Mouse (Mus musculus): ENCODE measurements around the gene Ube2dnl1. TPM values are rescaled to one million over a fixed set of nuclear protein-coding genes. Genes with fewer than 3 reads are reported as not detected.

Gene Ube2dnl1
- not detected in 2 replicates for polyA plus RNA-seq (2015; fragmentation: Nextera tagmentation; extraction: Ambion mirVana)

GRCm38 (mm10) chrX:114904712-114905111, at the start of gene Ube2dnl1:
Gene Ube2dnl1, plus strand, starts transcription at chrX:114905012.
- H3K9me3 ChIP-seq (replicated peaks), result no peaks in the 10 kb centered on the region
- no peak for ATAC-seq (ENCODE audit: low FRiP score)
- H3K4me3 ChIP-seq (replicated peaks), result no peak within 1 kb of the TSS
- H3K36me3 ChIP-seq, result no peaks in the 10 kb centered on the region
- no peak within 1 kb of the TSS for H3K4me2 ChIP-seq
- WGBS, result 81% methylated on average over 5 of the region's 5 CpGs
- no peaks in the 10 kb centered on the region for H3K27me3 ChIP-seq (replicated peaks)
- H3K4me1 ChIP-seq, result no peaks in the 10 kb centered on the region
- H3K27ac ChIP-seq (replicated peaks), result no peak within 1 kb of the TSS
- no peak within 1 kb of the TSS for H3K9ac ChIP-seq (replicated peaks)

- H3K4me2 ChIP-seq, result no peak overlapping the region
- no peak for ATAC-seq (ENCODE audit: low FRiP score)
- no peaks in the 10 kb centered on the region for H3K4me1 ChIP-seq
- H3K4me3 ChIP-seq (replicated peaks), result no peak overlapping the region
- H3K9me3 ChIP-seq (replicated peaks), result no peaks in the 10 kb centered on the region
- no peak overlapping the region for H3K27ac ChIP-seq (replicated peaks)
- H3K27me3 ChIP-seq (replicated peaks), result no peaks in the 10 kb centered on the region
- H3K9ac ChIP-seq (replicated peaks), result no peak overlapping the region
- no peaks in the 10 kb centered on the region for H3K36me3 ChIP-seq
Observed at GRCm38 (mm10) chrX:114895489-114895888, 9.3 kb upstream of the Ube2dnl1 start.

- H3K4me2 ChIP-seq, result no peak overlapping the region
- no peak overlapping the region for H3K4me3 ChIP-seq (replicated peaks)
- WGBS, result 90% methylated on average over 3 of the region's 3 CpGs
- H3K36me3 ChIP-seq, result no peaks in the 10 kb centered on the region
- no peak overlapping the region for H3K27ac ChIP-seq (replicated peaks)
- no peak overlapping the region for H3K9ac ChIP-seq (replicated peaks)
- H3K9me3 ChIP-seq (replicated peaks), result no peaks in the 10 kb centered on the region
- no peaks in the 10 kb centered on the region for H3K27me3 ChIP-seq (replicated peaks)
- no peak for ATAC-seq (ENCODE audit: low FRiP score)
- H3K4me1 ChIP-seq, result no peaks in the 10 kb centered on the region
Observed at GRCm38 (mm10) chrX:114897506-114897905, 7.3 kb upstream of the Ube2dnl1 start.

- Histone ChIP-seq H3K36me3 (no peaks in the 10 kb centered on the region), H3K4me3 (replicated peaks) (no peak overlapping the region), H3K4me2 (no peak overlapping the region), H3K9ac (replicated peaks) (no peak overlapping the region), H3K27me3 (replicated peaks) (no peaks in the 10 kb centered on the region), H3K4me1 (no peaks in the 10 kb centered on the region), H3K9me3 (replicated peaks) (no peaks in the 10 kb centered on the region), H3K27ac (replicated peaks) (no peak overlapping the region)
- no peak for ATAC-seq (ENCODE audit: low FRiP score)
Observed at GRCm38 (mm10) chrX:114903391-114903790, 1.4 kb upstream of the Ube2dnl1 start.

- Histone ChIP-seq H3K4me2 (no peak within 1 kb of the TSS), H3K9me3 (replicated peaks) (no peaks in the 10 kb centered on the region), H3K4me1 (no peaks in the 10 kb centered on the region), H3K27me3 (replicated peaks) (no peaks in the 10 kb centered on the region), H3K9ac (replicated peaks) (no peak within 1 kb of the TSS), H3K27ac (replicated peaks) (no peak within 1 kb of the TSS), H3K4me3 (replicated peaks) (no peak within 1 kb of the TSS), H3K36me3 (no peaks in the 10 kb centered on the region)
- ATAC-seq (ENCODE audit: low FRiP score), result no peak
- 87% methylated on average over 1 of the region's 1 CpGs for WGBS
Observed at GRCm38 (mm10) chrX:114907282-114907681, 2.5 kb downstream of the Ube2dnl1 start, which contains the start of gene Ube2dnl2. Gene Ube2dnl2, plus strand, starts transcription at chrX:114907582.

GRCm38 (mm10) chrX:114955066-114955465, 50.3 kb downstream of the Ube2dnl1 start:
- Histone ChIP-seq H3K4me2 (no peak overlapping the region), H3K4me1 (no peaks in the 10 kb centered on the region), H3K27me3 (replicated peaks) (no peaks in the 10 kb centered on the region), H3K9ac (replicated peaks) (no peak overlapping the region), H3K36me3 (no peaks in the 10 kb centered on the region), H3K27ac (replicated peaks) (no peak overlapping the region), H3K9me3 (replicated peaks) (no peaks in the 10 kb centered on the region), H3K4me3 (replicated peaks) (no peak overlapping the region)
- no peak for ATAC-seq (ENCODE audit: low FRiP score)
- 13% methylated on average over 1 of the region's 1 CpGs for WGBS

Other genes with a start within 250 kb of the Ube2dnl1 start
- gene Ube2dnl2, start 2.6 kb downstream of the Ube2dnl1 start, polyA plus RNA-seq (2015; fragmentation: Nextera tagmentation; extraction: Ambion mirVana), result not detected in 2 replicates